Mouse (Mus musculus) ES-E14 (cell line): ENCODE results near the gene Hist1h4a. TPM values are rescaled to one million over a fixed set of nuclear protein-coding genes. Genes with fewer than 3 reads are reported as not detected.
"Not testable (repeated sequence)": the region's sequence is repeated elsewhere in the genome, so short reads cannot be mapped to it uniquely, and the experiment has no call there.

Experiments
- DNase-seq: peaks from one replicate; pipeline ENCODE4 v3.0.0-alpha.2; 2013; ENCODE audit warnings: low read depth, low spot score
- H3K27ac ChIP-seq: 2 replicates; pipeline ENCODE4 v1.5.1; 2012; ENCODE audit warnings: low read depth, mild to moderate bottlenecking, low read length, moderate library complexity, mixed read lengths; ENCODE audit not compliant: poor library complexity, insufficient read depth, severe bottlenecking
- H3K36me3 ChIP-seq: 2 replicates; pipeline ENCODE4 v1.6.1; 2012; ENCODE audit warnings: mild to moderate bottlenecking, low read length, moderate library complexity, mixed read lengths; ENCODE audit not compliant: control insufficient read depth, poor library complexity, insufficient read depth, severe bottlenecking
- H3K4me1 ChIP-seq, 2 experiments: fragments of 150-350 bp in 1 of 2; sonication (generic) in 1 of 2; 2 replicates each; pipeline ENCODE4 v1.6.1; 2012; ENCODE audit warnings: low read length in 2 of 2, mild to moderate bottlenecking in 1 of 2, mixed read lengths in 1 of 2; ENCODE audit not compliant: control insufficient read depth in 2 of 2, insufficient read depth in 2 of 2, poor library complexity in 1 of 2
- H3K4me3 ChIP-seq, 2 experiments: fragments of 150-350 bp in 1 of 2; sonication (generic) in 1 of 2; 2 replicates each; pipeline ENCODE4 v1.5.1; 2012; ENCODE audit warnings: low read length in 2 of 2, low read depth in 1 of 2, mild to moderate bottlenecking in 1 of 2, mixed read lengths in 1 of 2; ENCODE audit not compliant: insufficient read depth in 1 of 2, poor library complexity in 1 of 2, severe bottlenecking in 1 of 2
- H3K9ac ChIP-seq: 2 replicates; pipeline ENCODE4 v1.6.1; 2012; ENCODE audit warnings: low read depth, mild to moderate bottlenecking, low read length, mixed read lengths; ENCODE audit not compliant: poor library complexity, insufficient read depth, severe bottlenecking
- H3K9me3 ChIP-seq: fragments of 150-350 bp; sonication (generic); 2 replicates; pipeline ENCODE4 v1.6.1; 2012; ENCODE audit warnings: low read depth, mild to moderate bottlenecking, low read length; ENCODE audit not compliant: control insufficient read depth, insufficient read depth
- CHD2 ChIP-seq: IDR thresholded peaks from 2 replicates; pipeline ENCODE4 v1.6.1; 2014; ENCODE audit warnings: mild to moderate bottlenecking, low read depth, low read length, inconsistent platforms
- HCFC1 ChIP-seq: IDR thresholded peaks from 2 replicates; pipeline ENCODE4 v1.6.1; 2012; ENCODE audit warnings: low read length, inconsistent platforms, borderline replicate concordance; ENCODE audit not compliant: insufficient read depth
- MAFK ChIP-seq: IDR thresholded peaks from 2 replicates; pipeline ENCODE4 v1.6.1; 2014; ENCODE audit warnings: mild to moderate bottlenecking, low read depth, low read length, inconsistent platforms; ENCODE audit not compliant: insufficient read depth
- ZC3H11A ChIP-seq: IDR thresholded peaks from 2 replicates; pipeline ENCODE4 v1.6.1; 2012; ENCODE audit warnings: low read depth, mild to moderate bottlenecking, inconsistent platforms, low read length, borderline replicate concordance
- ZNF384 ChIP-seq: IDR thresholded peaks from 2 replicates; pipeline ENCODE4 v1.6.1; 2012; ENCODE audit warnings: low read depth, low read length, inconsistent platforms
- in situ Hi-C, 2 experiments: fragments of 600-800 bp; cut with MboI; formaldehyde crosslinking; loops; one replicate each; pipeline ENCODE4 v1.15.1; 2025; ENCODE audit warnings: low sequenced_read_pairs in 2 of 2, inconsistent platforms in 1 of 2; ENCODE audit not compliant: unreplicated experiment in 2 of 2
- total RNA-seq: library from RNA; depleted of rRNA; stranded (reverse); fragments of 300-350 nt; gene quantifications from 2 replicates; pipeline ENCODE4 v1.2.3, GENCODE M21; 2012

The Hist1h4a gene
- total RNA-seq, 1 experiment: 1,744 TPM

GRCm38 (mm10) chr13:23752067-23752741 is 8.8 kb downstream of the Hist1h4a start, which contains the start of gene Hist1h3b:
TSS of gene Hist1h3b (plus strand) at chr13:23752267.
- H3K9ac ChIP-seq: peak within 1 kb of the TSS; percentile 84
- in situ Hi-C loops: loop anchor here in 1 of 2 experiments (25.0 kb wide), 1 partner anchor 1715 kb away; the partner anchor contains the start of genes Hist1h2ag, Hist1h2ah, Hist1h2bj and Hist1h2bk
- TF ChIP-seq CHD2: 0 out of 2 replicates have a peak, but pooled peaks have one; percentile 39
- H3K4me1 ChIP-seq, H3K9me3 ChIP-seq, H3K36me3 ChIP-seq, DNase-seq: not testable (repeated sequence)
- peak within 1 kb of the TSS; percentile 94 for H3K27ac ChIP-seq
- peak within 1 kb of the TSS; percentile 63 to 67 for H3K4me3 ChIP-seq

- DNase-seq: no peak
- Histone ChIP-seq H3K9ac (peak overlapping the region; percentile 84), H3K9me3 (no peaks in the 10 kb centered on the region), H3K36me3 (no peaks in the 10 kb centered on the region), H3K27ac (peak overlapping the region; percentile 94), H3K4me3 (peak overlapping the region; percentile 63 to 67), H3K4me1 (peaks cover 0 to 5% of the 10 kb centered on the region in 2 experiments; a peak in 1 of 4 replicates)
- no peak for TF ChIP-seq ZNF384
- no peak for TF ChIP-seq ZC3H11A
- TF ChIP-seq CHD2: no peak
- no peak for TF ChIP-seq HCFC1
- TF ChIP-seq MAFK: no peak
- in situ Hi-C loops: loop anchor here in 1 of 2 experiments (25.0 kb wide), 1 partner anchor 1714 kb away; the partner anchor contains the start of genes Hist1h2ag, Hist1h2ah, Hist1h2bj and Hist1h2bk
Measured at GRCm38 (mm10) chr13:23751478-23751956, 9.5 kb downstream of the Hist1h4a start.

- H3K4me3 ChIP-seq: peak within 1 kb of the TSS; percentile 63 to 67
- peak; percentile 80; the same call in 1 of the 2 replicates for TF ChIP-seq CHD2
- in situ Hi-C loops: loop anchor here in 1 of 2 experiments (25.0 kb wide), 1 partner anchor 1714 kb away; the partner anchor contains the start of genes Hist1h2ag, Hist1h2ah, Hist1h2bj and Hist1h2bk
- not testable (repeated sequence) for H3K4me1 ChIP-seq, DNase-seq, H3K9me3 ChIP-seq, H3K36me3 ChIP-seq
- peak within 1 kb of the TSS; percentile 94 for H3K27ac ChIP-seq
- peak within 1 kb of the TSS; percentile 84 for H3K9ac ChIP-seq
Measured at GRCm38 (mm10) chr13:23750839-23751477, 10.1 kb downstream of the Hist1h4a start, which contains the start of gene Hist1h2ab. TSS of gene Hist1h2ab (plus strand) at chr13:23751126.

- DNase-seq: no peak
- no peaks in the 10 kb centered on the region for H3K36me3 ChIP-seq
- TF ChIP-seq HCFC1 (no peak), MAFK (no peak), ZNF384 (no peak), CHD2 (no peak), ZC3H11A (no peak)
Measured at GRCm38 (mm10) chr13:23749563-23750121, 11.4 kb downstream of the Hist1h4a start.

More at GRCm38 (mm10) chr13:23749563-23750121, 11.4 kb downstream of the Hist1h4a start:
- H3K4me1 ChIP-seq: 0 out of 4 replicates have a peak, but pooled peaks cover 0 to 2% of the 10 kb centered on the region in 2 experiments
- peak overlapping the region; percentile 32; the same call in 1 of the 2 replicates for H3K9ac ChIP-seq
- H3K9me3 ChIP-seq: no peaks in the 10 kb centered on the region
- H3K27ac ChIP-seq: no peak overlapping the region; the same call in 1 of the 2 replicates
- in situ Hi-C loops: loop anchor here (10.0 to 25.0 kb wide), 3 partner anchors 195 to 1715 kb away; partner anchors contain the start of genes Hist1h2ah (in 2 of the 2), Hist1h2bk (in 2 of the 2), Hist1h1d (in 1 of the 2) and Hist1h2ag (in 1 of the 2)
- H3K4me3 ChIP-seq: no peak overlapping the region
